Mouse (Mus musculus): ENCODE measurements at regions not wholly inside any gene's neighbourhood (a gene's known extent, or its start where the extent isn't known, plus 50 kb on each side); places are given as distances from the start of the nearest gene placed in this dataset.
"Not testable (repeated sequence)": the region's sequence is repeated elsewhere in the genome, so short reads cannot be mapped to it uniquely, and the experiment has no call there.

DNA sequence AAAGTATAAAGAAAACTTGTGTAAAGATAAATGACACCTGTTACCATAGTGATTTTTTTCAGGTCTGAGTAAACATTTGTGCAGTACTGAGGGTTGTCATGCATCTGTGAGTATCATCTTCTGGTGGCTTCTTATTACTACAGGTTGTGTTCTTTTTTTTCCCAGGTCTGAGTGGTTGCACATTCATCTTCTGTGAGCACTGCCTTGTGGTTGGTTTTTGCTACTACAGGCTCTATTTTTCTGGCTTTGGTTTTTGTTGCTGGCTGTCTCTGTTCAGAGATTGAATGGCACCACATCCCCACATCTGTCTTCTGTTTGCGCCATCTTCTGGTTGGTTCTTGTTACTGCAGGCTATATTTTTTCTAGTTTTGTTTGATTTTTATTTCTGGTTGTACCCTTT, 81.8 kb upstream of the Gvin1 start:
- peak; percentile 98 for ATAC-seq (replicated peaks; ENCODE audit: insufficient number of reproducible peaks, low FRiP score, low TSS enrichment, poor library complexity, severe bottlenecking)

DNA sequence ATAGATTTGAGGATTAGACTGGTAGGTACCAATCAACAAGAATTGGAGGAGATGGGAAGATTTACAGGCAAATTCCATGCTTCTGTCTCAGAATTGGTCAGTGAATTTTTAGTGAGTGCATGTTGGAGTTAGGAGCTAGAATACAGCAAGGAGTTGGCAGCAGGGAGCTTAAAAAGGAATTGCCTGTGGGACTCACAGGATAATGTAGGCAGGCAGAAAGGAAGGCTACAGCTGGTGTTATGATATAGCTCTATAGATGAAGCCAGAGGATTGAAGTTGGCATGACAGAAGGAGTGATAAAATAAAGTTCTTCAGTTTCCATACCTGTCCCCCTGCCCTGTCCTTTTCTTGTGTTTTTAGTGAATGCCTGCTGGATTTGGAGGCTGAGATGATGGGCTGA, 69.7 kb upstream of the Gvin1 start:
- ATAC-seq (replicated peaks; ENCODE audit: insufficient number of reproducible peaks, low FRiP score, low TSS enrichment, poor library complexity, severe bottlenecking): not testable (repeated sequence)

DNA sequence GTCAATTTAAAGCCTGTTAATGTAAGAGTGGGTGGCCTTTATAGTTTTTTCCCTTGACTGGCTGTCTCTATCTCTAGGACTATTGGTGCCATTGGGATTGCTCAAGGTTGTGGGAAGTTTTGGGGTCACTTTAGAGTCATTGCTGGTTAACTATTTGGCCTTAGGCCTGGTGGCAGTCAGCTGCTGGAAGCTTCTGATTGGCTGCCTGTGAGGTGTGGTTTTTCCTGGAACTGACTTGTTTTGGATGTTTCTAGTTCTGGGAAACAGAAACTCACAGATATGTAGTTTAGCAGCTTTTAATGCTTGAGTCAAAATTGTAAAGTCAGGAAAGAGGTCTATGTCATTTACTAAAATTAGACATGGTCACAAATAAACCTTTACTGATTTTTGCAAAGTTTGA, 64.8 kb upstream of the Gvin1 start:
- ATAC-seq (replicated peaks; ENCODE audit: insufficient number of reproducible peaks, low FRiP score, low TSS enrichment, poor library complexity, severe bottlenecking): not testable (repeated sequence)

DNA sequence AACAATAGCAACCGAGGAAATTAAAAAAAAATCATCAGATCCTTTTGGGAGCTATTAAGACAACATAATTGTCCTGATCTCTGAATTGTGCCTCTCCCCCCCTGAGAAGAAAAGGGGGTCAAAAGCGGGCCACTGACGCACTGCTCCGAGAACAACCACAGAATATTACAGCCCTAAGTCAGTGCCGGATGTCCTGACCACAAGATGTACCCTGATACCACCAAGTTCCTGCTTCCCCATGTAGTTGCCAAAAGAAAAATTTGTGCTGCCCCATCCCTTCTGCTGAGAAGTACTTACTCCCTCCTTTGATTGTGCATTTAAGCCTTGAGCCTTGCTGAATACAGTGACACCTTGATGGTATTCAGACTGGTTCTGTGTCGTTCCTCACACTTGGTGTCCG, 55.8 kb upstream of the Gvin1 start:
- ATAC-seq (replicated peaks; ENCODE audit: insufficient number of reproducible peaks, low FRiP score, low TSS enrichment, poor library complexity, severe bottlenecking): not testable (repeated sequence)
